Mouse (Mus musculus) erythroblast, embryonic 14.5 days (primary cell): ENCODE data around the gene Pilrb2. TPM values are rescaled to one million over a fixed set of nuclear protein-coding genes. Genes with fewer than 3 reads are reported as not detected.
"Not testable (repeated sequence)": the region's sequence is repeated elsewhere in the genome, so short reads cannot be mapped to it uniquely, and the experiment has no call there.

Experiments used
- H3K27me3 ChIP-seq: 2 replicates; pipeline ENCODE4 v1.6.1; 2012; ENCODE audit warnings: inconsistent platforms; ENCODE audit not compliant: control insufficient read depth
- H3K36me3 ChIP-seq: 2 replicates; pipeline ENCODE4 v1.6.1; 2012; ENCODE audit warnings: mild to moderate bottlenecking, inconsistent platforms; ENCODE audit not compliant: control insufficient read depth
- H3K4me1 ChIP-seq: 2 replicates; pipeline ENCODE4 v1.6.1; 2012; ENCODE audit warnings: inconsistent platforms; ENCODE audit not compliant: control insufficient read depth
- H3K4me3 ChIP-seq: replicated peaks from 2 replicates; pipeline ENCODE3; 2012; ENCODE audit warnings: moderate library complexity, mild to moderate bottlenecking, inconsistent platforms
- H3K9me3 ChIP-seq: 2 replicates; pipeline ENCODE4 v1.6.1; 2012; ENCODE audit warnings: low read length, inconsistent platforms, mixed read lengths; ENCODE audit not compliant: control insufficient read depth
- GATA1 ChIP-seq: IDR thresholded peaks from 2 replicates; pipeline ENCODE4 v1.6.1; 2012; ENCODE audit warnings: low read length, inconsistent platforms, mixed read lengths
- TAL1 ChIP-seq: IDR thresholded peaks from 3 replicates; pipeline ENCODE4 v1.6.1; 2012; ENCODE audit warnings: low read length, inconsistent platforms, mixed read lengths
- polyA plus RNA-seq: library from polyadenylated mRNA; stranded (reverse); fragments of >175 nt; gene quantifications from 2 replicates; pipeline ENCODE4 v1.2.3, GENCODE M21; 2012

Gene Pilrb2
- not detected in 2 replicates for polyA plus RNA-seq

- H3K27me3 ChIP-seq, H3K36me3 ChIP-seq, H3K4me3 ChIP-seq, H3K9me3 ChIP-seq, H3K4me1 ChIP-seq: not testable (repeated sequence)
These were observed at the start of gene Pilrb2 for GRCm38 (mm10) chr5:137871644-137872380. TSS of gene Pilrb2 (minus strand) at chr5:137871815.

DNA sequence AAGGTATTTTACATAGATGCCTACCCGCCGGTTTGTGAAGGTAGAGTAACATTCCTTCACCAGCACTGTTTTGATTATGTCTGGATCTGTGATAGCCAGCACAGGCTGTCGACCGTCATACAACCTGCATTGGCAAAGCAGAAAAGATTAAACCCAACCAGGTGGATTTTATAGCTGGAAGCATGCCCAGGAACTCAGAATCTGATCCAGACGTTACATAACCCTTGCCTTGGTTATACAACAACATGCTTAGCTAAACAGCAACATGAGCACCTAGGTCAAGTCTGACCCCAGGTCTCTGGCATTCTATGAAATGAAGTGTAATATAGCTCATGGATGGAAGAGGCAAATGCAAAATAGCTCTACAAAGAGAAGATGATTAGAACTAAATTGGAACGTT, 43.9 kb upstream of the Pilrb2 start:
- no peaks in the 10 kb centered on the region for H3K9me3 ChIP-seq
- H3K4me3 ChIP-seq: no peak overlapping the region
- H3K27me3 ChIP-seq: no peaks in the 10 kb centered on the region
- H3K4me1 ChIP-seq: no peaks in the 10 kb centered on the region
- TF ChIP-seq GATA1 (no peak), TAL1 (no peak)
- H3K36me3 ChIP-seq: no peaks in the 10 kb centered on the region

DNA sequence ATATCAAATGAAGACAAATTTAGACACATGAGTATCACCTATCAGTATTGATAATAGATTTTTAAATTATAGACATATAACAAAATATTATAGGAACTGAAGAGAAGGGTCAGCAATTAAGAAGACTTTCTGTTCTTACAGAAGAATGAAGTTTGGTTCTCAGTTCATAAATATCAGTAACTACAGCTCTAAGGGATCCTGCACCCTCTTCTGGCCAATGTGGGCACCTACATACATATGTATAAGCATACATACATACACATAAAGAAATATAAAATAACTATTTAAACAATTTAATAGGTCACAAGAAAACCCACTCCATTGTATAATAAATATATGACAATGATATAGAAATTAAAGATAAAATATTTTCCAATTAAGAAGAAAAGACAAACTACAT, 42.9 kb upstream of the Pilrb2 start:
- Histone ChIP-seq H3K27me3 (no peaks in the 10 kb centered on the region), H3K4me1 (no peaks in the 10 kb centered on the region), H3K4me3 (no peak overlapping the region), H3K9me3 (no peaks in the 10 kb centered on the region), H3K36me3 (no peaks in the 10 kb centered on the region)
- TF ChIP-seq GATA1 (no peak), TAL1 (no peak)

- TF ChIP-seq GATA1: no peak
- TF ChIP-seq TAL1: no peak
- H3K4me3 ChIP-seq: no peak overlapping the region
- no peaks in the 10 kb centered on the region for H3K36me3 ChIP-seq
- no peaks in the 10 kb centered on the region for H3K9me3 ChIP-seq
- no peaks in the 10 kb centered on the region for H3K27me3 ChIP-seq
- no peaks in the 10 kb centered on the region for H3K4me1 ChIP-seq
These were observed 38.1 kb upstream of the Pilrb2 start for GRCm38 (mm10) chr5:137909564-137910262.

DNA sequence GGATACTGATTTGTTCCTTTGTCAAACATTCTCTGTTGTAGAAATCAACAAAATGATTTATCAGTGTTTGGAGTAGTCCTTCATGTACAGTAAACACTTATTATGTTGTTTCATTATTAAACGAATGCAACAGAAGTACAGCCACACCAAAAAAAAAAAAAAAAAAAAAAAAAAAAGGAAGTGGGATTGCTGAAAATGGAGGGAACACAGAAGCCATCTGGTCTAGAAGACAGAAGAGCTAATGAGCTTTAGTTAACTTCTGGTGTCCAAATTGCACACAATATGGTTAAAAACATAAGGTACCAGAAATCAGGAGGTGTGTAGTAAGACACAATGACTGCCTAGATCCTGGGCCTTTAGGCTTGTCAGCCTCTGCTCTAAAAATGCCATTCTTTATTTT, 26.2 kb upstream of the Pilrb2 start:
- TF ChIP-seq TAL1: no peak
- TF ChIP-seq GATA1: no peak
- no peaks in the 10 kb centered on the region for H3K4me1 ChIP-seq
- H3K9me3 ChIP-seq: no peaks in the 10 kb centered on the region
- H3K27me3 ChIP-seq: no peaks in the 10 kb centered on the region
- H3K4me3 ChIP-seq: no peak overlapping the region
- H3K36me3 ChIP-seq: no peaks in the 10 kb centered on the region

- Histone ChIP-seq H3K4me3 (no peak overlapping the region), H3K4me1 (no peaks in the 10 kb centered on the region), H3K27me3 (no peaks in the 10 kb centered on the region), H3K36me3 (no peaks in the 10 kb centered on the region), H3K9me3 (no peaks in the 10 kb centered on the region)
- no peak for TF ChIP-seq GATA1
- no peak for TF ChIP-seq TAL1
These were observed 21.3 kb upstream of the Pilrb2 start for GRCm38 (mm10) chr5:137892954-137893353.

GRCm38 (mm10) chr5:137887666-137888065, 16.1 kb upstream of the Pilrb2 start:
- TF ChIP-seq TAL1: no peak
- no peak for TF ChIP-seq GATA1
- H3K36me3 ChIP-seq: no peaks in the 10 kb centered on the region
- no peaks in the 10 kb centered on the region for H3K4me1 ChIP-seq
- no peak overlapping the region for H3K4me3 ChIP-seq
- H3K9me3 ChIP-seq: no peaks in the 10 kb centered on the region
- H3K27me3 ChIP-seq: no peaks in the 10 kb centered on the region

- Histone ChIP-seq H3K4me3 (no peak overlapping the region), H3K4me1 (no peaks in the 10 kb centered on the region), H3K9me3 (no peaks in the 10 kb centered on the region), H3K27me3 (no peaks in the 10 kb centered on the region), H3K36me3 (no peaks in the 10 kb centered on the region)
- no peak for TF ChIP-seq TAL1
- TF ChIP-seq GATA1: no peak
These were observed 14.3 kb upstream of the Pilrb2 start for GRCm38 (mm10) chr5:137885894-137886293.

DNA sequence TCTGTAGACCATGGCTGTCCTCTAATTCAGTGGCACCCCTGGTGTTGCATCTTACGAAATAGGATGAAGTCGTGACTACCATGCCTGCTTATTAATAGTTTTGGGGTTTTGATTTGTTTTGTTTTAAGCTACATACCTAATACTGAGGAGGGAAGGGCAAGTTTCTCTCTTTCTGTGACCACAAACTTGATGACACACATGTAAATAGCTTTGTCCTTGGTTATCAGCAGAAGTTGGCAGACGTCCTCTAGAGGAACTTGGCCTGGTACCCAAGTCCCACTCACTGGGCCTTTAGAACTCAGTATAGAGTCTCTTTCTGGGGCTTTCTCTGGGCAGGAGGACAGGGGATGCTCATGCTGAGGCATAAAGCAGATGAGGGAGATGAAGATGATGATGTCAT, 11.7 kb upstream of the Pilrb2 start:
- H3K4me3 ChIP-seq: no peak overlapping the region

More for the DNA sequence above, 11.7 kb upstream of the Pilrb2 start:
- no peaks in the 10 kb centered on the region for H3K9me3 ChIP-seq
- no peaks in the 10 kb centered on the region for H3K4me1 ChIP-seq
- no peaks in the 10 kb centered on the region for H3K36me3 ChIP-seq
- no peaks in the 10 kb centered on the region for H3K27me3 ChIP-seq
- TF ChIP-seq GATA1: no peak
